Mouse (Mus musculus) kidney, embryonic 14.5 days (tissue): ENCODE measurements at regions not wholly inside any gene's neighbourhood (a gene's known extent, or its start where the extent isn't known, plus 50 kb on each side); places are given as distances from the start of the nearest gene placed in this dataset.

Experiments
- ATAC-seq: fragments of 200-750 bp; cut with Nextera tagmentation; 2 replicates; pipeline ENCODE4 v1.8.0; 2017; ENCODE audit warnings: moderate number of reproducible peaks, mild to moderate bottlenecking, moderate TSS enrichment, moderate library complexity; ENCODE audit not compliant: low FRiP score, low TSS enrichment
- H3K27ac ChIP-seq: fragments of 300-500 bp; sonication (generic); 2 replicates; pipeline ENCODE4 v1.5.1; 2014; ENCODE audit warnings: low read depth, mild to moderate bottlenecking, low read length, moderate library complexity, mixed read lengths
- H3K27me3 ChIP-seq: fragments of 300-500 bp; sonication (generic); 2 replicates; pipeline ENCODE4 v1.6.1; 2014; ENCODE audit warnings: mild to moderate bottlenecking, low read length; ENCODE audit not compliant: control insufficient read depth, insufficient read depth
- H3K36me3 ChIP-seq: fragments of 300-500 bp; sonication (generic); 2 replicates; pipeline ENCODE4 v1.6.1; 2014; ENCODE audit warnings: low read length, mixed read lengths; ENCODE audit not compliant: control insufficient read depth, insufficient read depth
- H3K4me1 ChIP-seq: fragments of 300-500 bp; sonication (generic); 2 replicates; pipeline ENCODE4 v1.6.1; 2014; ENCODE audit warnings: low read length, mixed read lengths; ENCODE audit not compliant: control insufficient read depth, insufficient read depth
- H3K4me2 ChIP-seq: fragments of 300-500 bp; sonication (generic); replicated peaks from 2 replicates; pipeline ENCODE4 v1.6.1; 2014; ENCODE audit warnings: low read depth, mild to moderate bottlenecking, low read length
- H3K4me3 ChIP-seq: fragments of 300-500 bp; sonication (generic); 2 replicates; pipeline ENCODE4 v1.5.1; 2014; ENCODE audit warnings: mild to moderate bottlenecking, low read length
- H3K9ac ChIP-seq: fragments of 300-500 bp; sonication (generic); 2 replicates; pipeline ENCODE4 v1.6.1; 2014; ENCODE audit warnings: low read depth, mild to moderate bottlenecking, low read length, moderate library complexity
- H3K9me3 ChIP-seq: fragments of 300-500 bp; sonication (generic); 2 replicates; pipeline ENCODE4 v1.6.1; 2016; ENCODE audit warnings: low read length; ENCODE audit not compliant: control insufficient read depth
- WGBS: fragments of 180-500 bp; shearing (Covaris S2); extraction: QIAGEN DNeasy Blood & Tissue Kit; methylation state at CpG from one replicate; pipeline ENCODE4 v1.1.7; 2014; 5-methylcytosine and 5-hydroxymethylcytosine counted together

DNA sequence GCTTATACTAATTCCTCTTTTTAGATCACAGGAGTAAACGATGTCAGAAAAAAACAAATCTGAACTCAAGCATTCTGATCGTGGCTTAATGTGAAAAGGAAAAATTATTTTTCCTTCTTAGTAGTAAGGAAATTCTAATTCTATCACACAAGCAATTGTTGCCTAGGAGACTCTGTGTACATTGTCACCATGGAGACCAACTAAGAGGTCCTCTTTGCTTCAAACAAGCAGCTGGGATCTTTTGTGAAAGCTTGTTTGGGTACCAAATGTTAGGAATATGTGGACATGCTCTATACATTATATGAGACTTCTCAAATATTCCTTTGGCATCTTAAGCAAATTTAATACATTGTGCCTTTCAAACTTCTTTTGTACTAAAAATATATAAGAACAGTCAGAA lies 345.9 kb upstream of the Atp10a start:
- WGBS: 93% methylated on average over 2 of the region's 2 CpGs
- H3K4me2 ChIP-seq: no peak overlapping the region
- H3K4me1 ChIP-seq: no peaks in the 10 kb centered on the region
- no peak for ATAC-seq
- no peak overlapping the region for H3K27ac ChIP-seq
- H3K9me3 ChIP-seq: no peaks in the 10 kb centered on the region
- H3K9ac ChIP-seq: no peak overlapping the region
- no peaks in the 10 kb centered on the region for H3K36me3 ChIP-seq
- H3K4me3 ChIP-seq: no peak overlapping the region
- H3K27me3 ChIP-seq: no peaks in the 10 kb centered on the region

- H3K27me3 ChIP-seq: no peaks in the 10 kb centered on the region
- no peak for ATAC-seq
- 22% methylated on average over 1 of the region's 1 CpGs for WGBS
These were observed 333.6 kb upstream of the Atp10a start for GRCm38 (mm10) chr7:58322381-58322780.

DNA sequence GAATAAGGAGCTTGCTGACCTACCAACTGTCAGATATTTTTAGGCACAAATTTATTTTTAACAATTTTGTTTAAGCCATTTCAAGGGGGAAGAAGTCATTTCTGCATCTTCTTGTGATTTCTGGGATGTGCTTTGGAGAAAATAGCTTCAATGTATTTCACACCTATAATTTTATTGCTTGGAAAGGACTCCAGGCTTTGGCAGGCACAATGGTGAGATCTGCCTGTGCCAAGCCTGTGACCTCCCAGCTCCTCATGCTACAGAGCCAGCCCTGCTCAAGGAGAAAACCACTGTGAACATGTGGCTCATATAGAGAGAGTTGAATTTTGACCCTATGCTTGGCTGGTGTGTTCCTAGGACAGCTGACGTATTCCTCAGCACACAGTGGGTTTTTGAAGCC lies 288.6 kb upstream of the Atp10a start:
- WGBS: 85% methylated on average over 1 of the region's 1 CpGs
- H3K4me3 ChIP-seq: no peak overlapping the region
- H3K4me2 ChIP-seq: no peak overlapping the region
- H3K27me3 ChIP-seq: no peaks in the 10 kb centered on the region
- no peaks in the 10 kb centered on the region for H3K9me3 ChIP-seq
- H3K27ac ChIP-seq: no peak overlapping the region
- ATAC-seq: no peak
- no peak overlapping the region for H3K9ac ChIP-seq
- no peaks in the 10 kb centered on the region for H3K4me1 ChIP-seq
- no peaks in the 10 kb centered on the region for H3K36me3 ChIP-seq

More at GRCm38 (mm10) chr7:58322381-58322780, 333.6 kb upstream of the Atp10a start:
- no peaks in the 10 kb centered on the region for H3K9me3 ChIP-seq
- H3K4me3 ChIP-seq: no peak overlapping the region
- no peak overlapping the region for H3K4me2 ChIP-seq
- H3K36me3 ChIP-seq: no peaks in the 10 kb centered on the region
- H3K9ac ChIP-seq: no peak overlapping the region
- H3K27ac ChIP-seq: no peak overlapping the region
- H3K4me1 ChIP-seq: no peaks in the 10 kb centered on the region

- Histone ChIP-seq H3K27me3 (no peaks in the 10 kb centered on the region), H3K4me1 (no peaks in the 10 kb centered on the region), H3K36me3 (no peaks in the 10 kb centered on the region), H3K9ac (no peak overlapping the region), H3K4me2 (no peak overlapping the region), H3K27ac (no peak overlapping the region), H3K4me3 (no peak overlapping the region), H3K9me3 (no peaks in the 10 kb centered on the region)
- WGBS: 67% methylated on average over 1 of the region's 1 CpGs
- ATAC-seq: no peak
These were observed 272.6 kb upstream of the Atp10a start for GRCm38 (mm10) chr7:58383401-58383800.

DNA sequence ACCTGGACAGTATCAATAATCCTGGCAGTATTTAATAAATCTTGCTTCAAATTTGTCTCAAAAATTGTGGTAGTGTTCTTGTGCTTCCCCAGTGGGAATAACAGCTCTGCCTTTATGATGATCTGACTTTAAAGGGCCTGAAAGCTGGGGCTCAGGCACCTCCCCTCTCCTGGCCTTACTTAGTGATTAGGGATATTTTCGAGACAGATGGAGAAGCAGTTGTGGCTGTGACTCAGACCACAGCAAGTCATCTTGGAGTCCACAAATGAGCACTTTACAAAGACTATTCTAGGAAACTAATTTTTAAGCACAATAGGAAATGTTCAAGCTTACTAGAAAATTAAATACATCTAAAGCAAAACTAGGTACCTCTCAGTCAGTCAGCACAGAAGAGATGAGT lies 267.6 kb upstream of the Atp10a start:
- no peak for ATAC-seq

DNA sequence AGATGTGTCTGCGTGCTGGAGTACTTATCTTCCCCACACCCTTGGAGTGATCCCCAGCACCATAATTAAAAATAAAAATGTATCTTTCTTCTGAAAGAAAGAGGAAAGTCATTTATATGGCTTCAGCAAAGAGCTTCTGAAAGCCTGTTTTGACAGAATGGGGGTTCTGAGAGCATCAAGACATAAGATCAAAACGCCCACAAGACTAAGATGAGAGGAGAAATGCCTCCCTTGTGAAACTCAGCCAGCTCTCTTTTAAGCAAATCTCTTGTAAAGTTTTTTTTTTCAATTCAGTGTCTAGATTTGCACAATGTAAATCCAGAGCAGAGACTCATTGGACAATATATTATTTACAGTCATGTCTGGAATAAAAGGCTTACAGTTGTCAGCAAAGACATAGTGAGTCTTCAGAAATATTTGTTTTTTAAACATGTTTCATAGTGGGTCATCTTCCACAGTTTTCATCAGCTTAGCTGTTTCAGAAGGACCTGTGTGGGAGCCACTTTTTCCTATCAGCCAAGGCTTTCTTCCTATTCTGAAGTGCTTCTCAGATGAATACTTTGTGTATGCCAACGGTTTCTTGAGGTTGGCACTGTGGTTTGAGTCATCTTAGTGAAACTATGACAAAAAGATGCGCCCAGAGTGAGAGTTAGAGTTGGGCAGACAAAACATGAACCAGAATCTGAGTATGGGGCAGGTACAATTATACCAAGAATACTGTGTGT lies 263.4 kb upstream of the Atp10a start:
- Histone ChIP-seq H3K36me3 (no peaks in the 10 kb centered on the region), H3K9me3 (no peaks in the 10 kb centered on the region), H3K27ac (no peak overlapping the region), H3K4me3 (no peak overlapping the region), H3K9ac (no peak overlapping the region), H3K4me2 (no peak overlapping the region), H3K27me3 (no peaks in the 10 kb centered on the region), H3K4me1 (no peaks in the 10 kb centered on the region)
- no peak for ATAC-seq
- 79% methylated on average over 4 of the region's 4 CpGs for WGBS

More for the DNA sequence above, 267.6 kb upstream of the Atp10a start:
- no peak overlapping the region for H3K27ac ChIP-seq
- 67% methylated on average over 1 of the region's 1 CpGs for WGBS
- H3K27me3 ChIP-seq: no peaks in the 10 kb centered on the region
- no peaks in the 10 kb centered on the region for H3K4me1 ChIP-seq
- no peak overlapping the region for H3K9ac ChIP-seq
- no peak overlapping the region for H3K4me2 ChIP-seq
- H3K9me3 ChIP-seq: no peaks in the 10 kb centered on the region
- H3K4me3 ChIP-seq: no peak overlapping the region
- no peaks in the 10 kb centered on the region for H3K36me3 ChIP-seq

DNA sequence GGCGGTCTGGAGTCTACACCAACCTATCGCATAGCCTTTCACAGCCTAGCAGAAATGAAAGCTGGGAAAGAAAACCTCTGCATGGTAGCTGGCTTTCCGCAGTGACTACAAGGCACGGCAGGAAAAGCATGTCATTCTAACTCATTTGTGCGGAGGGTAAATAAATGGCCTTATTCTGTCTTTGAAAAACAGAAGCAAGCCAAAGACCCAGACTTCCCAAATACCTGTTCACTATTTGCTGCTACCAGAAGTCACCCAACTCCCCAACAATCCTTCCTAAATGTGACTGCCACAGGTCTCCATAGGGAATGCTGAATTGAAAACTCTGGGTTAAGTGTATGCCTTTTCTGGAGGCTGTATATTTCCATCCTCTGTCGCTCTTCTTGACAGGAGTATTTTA lies 258.0 kb upstream of the Atp10a start:
- Histone ChIP-seq H3K27ac (no peak overlapping the region), H3K9ac (peak overlapping the region; percentile 54; the same call in 1 of the 2 replicates), H3K36me3 (no peaks in the 10 kb centered on the region), H3K4me2 (peak overlapping the region; percentile 60), H3K4me3 (peak overlapping the region; percentile 57), H3K27me3 (no peaks in the 10 kb centered on the region), H3K9me3 (no peaks in the 10 kb centered on the region), H3K4me1 (no peaks in the 10 kb centered on the region)
- 16% methylated on average over 6 of the region's 6 CpGs for WGBS
- no peak for ATAC-seq

- Histone ChIP-seq H3K4me3 (peak overlapping the region; percentile 57), H3K36me3 (no peaks in the 10 kb centered on the region), H3K9ac (peak overlapping the region; percentile 54), H3K4me2 (peak overlapping the region; percentile 60), H3K4me1 (no peaks in the 10 kb centered on the region), H3K27me3 (no peaks in the 10 kb centered on the region), H3K9me3 (no peaks in the 10 kb centered on the region), H3K27ac (peak overlapping the region; percentile 91)
- no peak for ATAC-seq
- under 1% methylated on average over 9 of the region's 9 CpGs for WGBS
These were observed 257.3 kb upstream of the Atp10a start for GRCm38 (mm10) chr7:58398558-58399144.

DNA sequence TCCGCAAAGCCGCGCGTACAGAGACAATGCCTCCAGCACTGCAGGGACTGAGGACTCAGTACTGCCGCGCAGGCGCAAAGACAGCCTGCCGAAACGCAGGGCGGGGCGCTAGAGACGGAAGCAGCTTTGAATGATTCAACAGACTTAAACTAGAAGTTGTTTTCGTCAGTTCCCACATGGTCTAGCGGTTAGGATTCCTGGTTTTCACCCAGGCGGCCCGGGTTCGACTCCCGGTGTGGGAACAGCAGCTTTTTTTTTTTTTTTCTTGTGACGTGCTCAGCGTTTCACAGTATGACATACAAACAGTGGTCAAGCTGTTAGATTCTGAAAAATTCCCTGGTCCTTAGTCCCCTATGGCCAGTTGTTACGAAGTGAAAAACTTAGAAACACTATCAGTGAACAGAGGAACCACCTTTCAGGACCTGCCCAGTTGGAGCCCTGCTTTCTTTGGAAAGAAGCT lies 256.8 kb upstream of the Atp10a start:
- Histone ChIP-seq H3K36me3 (no peaks in the 10 kb centered on the region), H3K4me3 (peak overlapping the region; percentile 57)
- WGBS: under 1% methylated on average over 21 of the region's 21 CpGs

More for the DNA sequence above, 256.8 kb upstream of the Atp10a start:
- H3K27ac ChIP-seq: peak overlapping the region; percentile 91
- peak overlapping the region; percentile 54 for H3K9ac ChIP-seq
- H3K4me1 ChIP-seq: no peaks in the 10 kb centered on the region
- H3K27me3 ChIP-seq: no peaks in the 10 kb centered on the region
- peak overlapping the region; percentile 60 for H3K4me2 ChIP-seq
- ATAC-seq: peak; percentile 100
- H3K9me3 ChIP-seq: no peaks in the 10 kb centered on the region
